Mouse (Mus musculus) spleen, adult 12 weeks (tissue): ENCODE results near the gene Trim50.

Experiments used
- DNase-seq: peaks from one replicate; pipeline ENCODE4 v3.0.0; 2022; ENCODE audit warnings: low spot score

The Trim50 gene

GRCm38 (mm10) chr5:135369787-135370654 lies 16.9 kb downstream of the Trim50 start, which contains the start of gene Nsun5:
Gene Nsun5, plus strand, starts transcription at chr5:135369953.
- peak; percentile 95 for DNase-seq

- DNase-seq = no peak
Observed at GRCm38 (mm10) chr5:135371195-135371594, 18.1 kb downstream of the Trim50 start.

GRCm38 (mm10) chr5:135373601-135374000 lies 20.5 kb downstream of the Trim50 start:
- DNase-seq = no peak

- DNase-seq = no peak
Observed at GRCm38 (mm10) chr5:135375167-135375566, 22.1 kb downstream of the Trim50 start.

GRCm38 (mm10) chr5:135376341-135376740 lies 23.2 kb downstream of the Trim50 start:
- no peak for DNase-seq

GRCm38 (mm10) chr5:135380681-135381080 lies 27.6 kb downstream of the Trim50 start:
- no peak for DNase-seq

GRCm38 (mm10) chr5:135381356-135381925 lies 28.3 kb downstream of the Trim50 start:
- no peak for DNase-seq

GRCm38 (mm10) chr5:135382746-135383145 lies 29.7 kb downstream of the Trim50 start:
- DNase-seq = no peak

- DNase-seq = no peak
Observed at GRCm38 (mm10) chr5:135383771-135384170, 30.7 kb downstream of the Trim50 start.

- peak; percentile 75 for DNase-seq
Observed at GRCm38 (mm10) chr5:135394004-135394823, 41.1 kb downstream of the Trim50 start, which contains the start of gene Pom121. Gene Pom121, minus strand, starts transcription at chr5:135394546.

- peak; percentile 13 for DNase-seq
Observed at GRCm38 (mm10) chr5:135395826-135396225, 42.7 kb downstream of the Trim50 start.

GRCm38 (mm10) chr5:135399382-135399781 lies 46.3 kb downstream of the Trim50 start:
- no peak for DNase-seq

GRCm38 (mm10) chr5:135400244-135400643 lies 47.1 kb downstream of the Trim50 start:
- DNase-seq = peak; percentile 51

- DNase-seq = no peak
Observed at GRCm38 (mm10) chr5:135404623-135405022, 51.5 kb downstream of the Trim50 start.

- no peak for DNase-seq
Observed at GRCm38 (mm10) chr5:135405437-135405836, 52.3 kb downstream of the Trim50 start.

- no peak for DNase-seq
Observed at GRCm38 (mm10) chr5:135408114-135408513, 55.0 kb downstream of the Trim50 start.

GRCm38 (mm10) chr5:135410266-135410665 lies 57.2 kb downstream of the Trim50 start:
- DNase-seq = no peak
